Mouse (Mus musculus): ENCODE data around the gene Abcb4. TPM values are rescaled to one million over a fixed set of nuclear protein-coding genes. Genes with fewer than 3 reads are reported as not detected.

The Abcb4 gene
- 10 to 100 TPM; 10.4 to 16.5 TPM for total RNA-seq (2023)

GRCm38 (mm10) chr5:8893300-8894103 is at the start of gene Abcb4:
TSS of gene Abcb4 (plus strand) at chr5:8893717.

GRCm38 (mm10) chr5:8996686-8997512 is 103.4 kb downstream of the Abcb4 start, which contains the start of gene Crot:
TSS of gene Crot (minus strand) at chr5:8997324.

Other genes starting within 250 kb of the Abcb4 start
- gene Abcb1a, start 233.6 kb upstream of the Abcb4 start, total RNA-seq (2023) = not detected
- 1 to 10 TPM; 3.4 to 4.7 TPM for gene Abcb1b, start 95.6 kb upstream of the Abcb4 start, total RNA-seq (2023)
- gene Crot, start 103.6 kb downstream of the Abcb4 start, total RNA-seq (2023) = 10 to 100 TPM; 26.3 to 26.5 TPM
- gene Tmem243, start 207.0 kb downstream of the Abcb4 start, total RNA-seq (2023) = 10 to 100 TPM; 21.3 to 26.1 TPM

Measured in neutrophil, adult 83 days (primary cell).